Mouse (Mus musculus) embryonic fibroblast, embryonic 13.5 days (primary cell): ENCODE measurements at regions not wholly inside any gene's neighbourhood (a gene's known extent, or its start where the extent isn't known, plus 50 kb on each side); places are given as distances from the start of the nearest gene placed in this dataset.

Experiments used
- H3K27ac ChIP-seq: 2 replicates; pipeline ENCODE4 v1.5.1; 2012; ENCODE audit warnings: low read length, control low read depth, inconsistent platforms; ENCODE audit not compliant: insufficient read depth
- H3K4me1 ChIP-seq: 2 replicates; pipeline ENCODE4 v1.6.1; 2011; ENCODE audit warnings: low read length; ENCODE audit not compliant: control insufficient read depth, insufficient read depth
- H3K4me3 ChIP-seq: 2 replicates; pipeline ENCODE4 v1.5.1; 2011; ENCODE audit warnings: mild to moderate bottlenecking, control low read depth, low read length; ENCODE audit not compliant: insufficient read depth
- CTCF ChIP-seq: IDR thresholded peaks from 2 replicates; pipeline ENCODE4 v1.5.1; 2011; ENCODE audit warnings: mild to moderate bottlenecking, control low read depth, low read length, moderate library complexity, borderline replicate concordance; ENCODE audit not compliant: insufficient read depth
- POLR2A ChIP-seq: IDR thresholded peaks from 2 replicates; pipeline ENCODE4 v1.6.1; 2011; ENCODE audit warnings: low read depth, mild to moderate bottlenecking, control low read depth, low read length, moderate library complexity

- TF ChIP-seq POLR2A, result no peak
- no peak for TF ChIP-seq CTCF
- no peaks in the 10 kb centered on the region for H3K4me1 ChIP-seq
- H3K27ac ChIP-seq, result no peak overlapping the region
- no peak overlapping the region for H3K4me3 ChIP-seq
These were observed 118.3 kb upstream of the Irak1bp1 start for GRCm38 (mm10) chr9:82710945-82711516.

GRCm38 (mm10) chr9:82712769-82713733 lies 116.3 kb upstream of the Irak1bp1 start:
- Histone ChIP-seq H3K27ac (no peak overlapping the region), H3K4me1 (no peaks in the 10 kb centered on the region), H3K4me3 (no peak overlapping the region)
- TF ChIP-seq POLR2A (no peak), CTCF (no peak)

- no peak for TF ChIP-seq POLR2A
- H3K27ac ChIP-seq, result no peak overlapping the region
- no peak overlapping the region for H3K4me3 ChIP-seq
- H3K4me1 ChIP-seq, result no peaks in the 10 kb centered on the region
These were observed 100.7 kb upstream of the Irak1bp1 start for GRCm38 (mm10) chr9:82728652-82729051.

GRCm38 (mm10) chr9:82729646-82730045 lies 99.7 kb upstream of the Irak1bp1 start:
- Histone ChIP-seq H3K4me3 (no peak overlapping the region), H3K27ac (no peak overlapping the region), H3K4me1 (no peaks in the 10 kb centered on the region)
- no peak for TF ChIP-seq CTCF
- TF ChIP-seq POLR2A, result no peak

GRCm38 (mm10) chr9:82733024-82733585 lies 96.2 kb upstream of the Irak1bp1 start:
- no peaks in the 10 kb centered on the region for H3K4me1 ChIP-seq
- no peak for TF ChIP-seq POLR2A
- TF ChIP-seq CTCF, result no peak

GRCm38 (mm10) chr9:82734959-82735358 lies 94.4 kb upstream of the Irak1bp1 start:
- Histone ChIP-seq H3K4me3 (no peak overlapping the region), H3K4me1 (no peaks in the 10 kb centered on the region)
- TF ChIP-seq POLR2A (no peak), CTCF (no peak)

More at GRCm38 (mm10) chr9:82733024-82733585, 96.2 kb upstream of the Irak1bp1 start:
- H3K4me3 ChIP-seq, result no peak overlapping the region
- H3K27ac ChIP-seq, result no peak overlapping the region

GRCm38 (mm10) chr9:82759979-82760378 lies 69.4 kb upstream of the Irak1bp1 start:
- no peaks in the 10 kb centered on the region for H3K4me1 ChIP-seq
- no peak overlapping the region for H3K27ac ChIP-seq
- TF ChIP-seq POLR2A (no peak), CTCF (no peak)
- no peak overlapping the region for H3K4me3 ChIP-seq

More at GRCm38 (mm10) chr9:82734959-82735358, 94.4 kb upstream of the Irak1bp1 start:
- H3K27ac ChIP-seq, result no peak overlapping the region

- TF ChIP-seq CTCF (no peak), POLR2A (no peak)
These were observed 68.5 kb upstream of the Irak1bp1 start for GRCm38 (mm10) chr9:82760682-82761468.

GRCm38 (mm10) chr9:82763651-82764050 lies 65.7 kb upstream of the Irak1bp1 start:
- Histone ChIP-seq H3K4me1 (no peaks in the 10 kb centered on the region), H3K27ac (no peak overlapping the region), H3K4me3 (no peak overlapping the region)
- no peak for TF ChIP-seq CTCF
- TF ChIP-seq POLR2A, result no peak

More at GRCm38 (mm10) chr9:82760682-82761468, 68.5 kb upstream of the Irak1bp1 start:
- no peak overlapping the region for H3K4me3 ChIP-seq
- no peaks in the 10 kb centered on the region for H3K4me1 ChIP-seq
- no peak overlapping the region for H3K27ac ChIP-seq
